Mouse (Mus musculus) lung, postnatal 0 days (tissue): ENCODE measurements around the gene Hsdl2. TPM values are rescaled to one million over a fixed set of nuclear protein-coding genes. Genes with fewer than 3 reads are reported as not detected.

Experiments
- ATAC-seq: fragments of 200-750 bp; cut with Nextera tagmentation; 2 replicates; pipeline ENCODE4 v1.8.0; 2017; ENCODE audit warnings: moderate library complexity
- DNase-seq: peaks from one replicate; pipeline ENCODE4 v3.0.0-alpha.2; 2016; ENCODE audit warnings: low spot score
- H3K27ac ChIP-seq: fragments of 300-500 bp; sonication (generic); 2 replicates; pipeline ENCODE4 v1.5.1; 2014; ENCODE audit warnings: antibody characterized with exemption, mild to moderate bottlenecking, low read length, mixed read lengths
- H3K27me3 ChIP-seq: fragments of 300-500 bp; sonication (generic); replicated peaks from 2 replicates; pipeline ENCODE4 v1.6.1; 2014; ENCODE audit warnings: low read length, mixed read lengths; ENCODE audit not compliant: insufficient read depth
- H3K36me3 ChIP-seq: fragments of 300-500 bp; sonication (generic); 2 replicates; pipeline ENCODE4 v1.6.1; 2014; ENCODE audit warnings: low read length, mixed read lengths; ENCODE audit not compliant: insufficient read depth
- H3K4me1 ChIP-seq: fragments of 300-500 bp; sonication (generic); 2 replicates; pipeline ENCODE4 v1.6.1; 2014; ENCODE audit warnings: antibody characterized with exemption, low read depth, low read length, mixed read lengths; ENCODE audit not compliant: insufficient read depth
- H3K4me2 ChIP-seq: fragments of 300-500 bp; sonication (generic); replicated peaks from 2 replicates; pipeline ENCODE4 v1.6.1; 2014; ENCODE audit warnings: low read depth, mild to moderate bottlenecking, low read length, moderate library complexity, mixed read lengths
- H3K4me3 ChIP-seq: fragments of 300-500 bp; sonication (generic); 2 replicates; pipeline ENCODE4 v1.5.1; 2014; ENCODE audit warnings: low read depth, low read length
- H3K9ac ChIP-seq: fragments of 300-500 bp; sonication (generic); replicated peaks from 2 replicates; pipeline ENCODE4 v1.6.1; 2014; ENCODE audit warnings: low read depth, mild to moderate bottlenecking
- H3K9me3 ChIP-seq: fragments of 300-500 bp; sonication (generic); 2 replicates; pipeline ENCODE4 v1.6.1; 2016; ENCODE audit warnings: low read length, mixed read lengths
- CTCF ChIP-seq: IDR thresholded peaks from 2 replicates; pipeline ENCODE4 v1.5.1; 2016; ENCODE audit warnings: antibody characterized with exemption, mild to moderate bottlenecking
- EP300 ChIP-seq: IDR thresholded peaks from 2 replicates; pipeline ENCODE4 v1.6.1; 2016; ENCODE audit warnings: antibody characterized with exemption, mild to moderate bottlenecking, control low read depth
- WGBS: fragments of 180-500 bp; shearing (Covaris S2); extraction: QIAGEN DNeasy Blood & Tissue Kit; methylation state at CpG from one replicate; pipeline ENCODE4 v1.1.7; 2014; 5-methylcytosine and 5-hydroxymethylcytosine counted together
- polyA plus RNA-seq: library from polyadenylated mRNA; unstranded; fragments of >200 nt; fragmentation: Nextera tagmentation; extraction: Ambion mirVana; gene quantifications from 2 replicates; pipeline ENCODE4 v1.2.1, GENCODE M21; 2015

The Hsdl2 gene
- polyA plus RNA-seq, 1 experiment from 2014 or later = 21.7 TPM

GRCm38 (mm10) chr4:59630122-59630521, 48.8 kb downstream of the Hsdl2 start:
- Histone ChIP-seq H3K4me2 (no peak overlapping the region), H3K27me3 (no peaks in the 10 kb centered on the region), H3K4me1 (no peaks in the 10 kb centered on the region; the same call in 1 of the 2 replicates), H3K27ac (no peak overlapping the region), H3K9me3 (no peaks in the 10 kb centered on the region), H3K9ac (no peak overlapping the region), H3K4me3 (no peak overlapping the region), H3K36me3 (no peaks in the 10 kb centered on the region)
- no peak for ATAC-seq
- TF ChIP-seq CTCF (no peak), EP300 (no peak)
- no peak for DNase-seq
- 67% methylated on average over 9 of the region's 9 CpGs for WGBS

DNA sequence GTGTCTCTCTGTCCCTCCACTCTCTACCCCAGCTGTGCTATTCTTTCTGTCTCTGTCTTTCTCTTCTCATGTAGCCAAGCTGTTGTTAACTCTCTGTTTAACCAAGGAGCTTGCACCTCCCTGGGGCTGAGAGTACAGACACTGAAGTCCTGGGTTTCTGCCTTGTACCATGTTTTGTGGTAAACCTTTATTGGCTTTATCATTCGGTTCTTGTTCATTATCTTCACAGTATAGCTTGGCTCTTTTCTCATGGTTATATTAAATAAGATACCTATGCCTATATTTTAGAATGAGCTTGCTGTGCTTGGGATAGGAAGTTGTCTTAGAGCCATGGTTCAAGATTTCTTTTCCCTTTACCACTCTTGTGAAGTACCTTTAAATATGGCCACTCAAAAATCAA, 53.2 kb downstream of the Hsdl2 start:
- DNase-seq (no peak), ATAC-seq (no peak)
- TF ChIP-seq EP300 (no peak), CTCF (no peak)
- Histone ChIP-seq H3K9ac (no peak overlapping the region), H3K27ac (no peak overlapping the region), H3K4me2 (no peak overlapping the region), H3K9me3 (no peaks in the 10 kb centered on the region), H3K36me3 (no peaks in the 10 kb centered on the region), H3K4me3 (no peak overlapping the region), H3K27me3 (no peaks in the 10 kb centered on the region), H3K4me1 (no peaks in the 10 kb centered on the region; the same call in 1 of the 2 replicates)
- WGBS = 82% methylated on average over 1 of the region's 1 CpGs

DNA sequence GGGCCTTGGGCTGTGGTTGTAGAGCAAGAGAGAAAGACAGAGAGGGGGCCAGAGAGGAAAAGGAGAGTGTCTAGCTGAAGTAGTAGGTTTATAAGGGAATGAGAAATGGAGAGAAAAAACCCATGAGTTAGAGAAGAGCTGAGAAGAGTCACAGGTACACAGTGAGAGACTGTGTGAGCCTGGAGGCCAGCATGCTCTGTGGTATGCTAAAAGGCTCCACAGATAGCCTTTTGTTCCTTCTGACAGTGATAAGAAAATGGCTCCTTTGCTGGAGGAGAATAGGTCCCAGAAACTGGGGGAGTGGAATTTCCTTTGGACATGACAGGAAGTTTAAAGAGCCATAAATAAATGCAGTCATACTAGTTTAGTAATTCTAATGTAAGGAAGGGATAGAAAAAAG, 57.8 kb downstream of the Hsdl2 start:
- Histone ChIP-seq H3K4me2 (no peak overlapping the region), H3K36me3 (no peaks in the 10 kb centered on the region), H3K9ac (no peak overlapping the region), H3K4me1 (no peaks in the 10 kb centered on the region; the same call in 1 of the 2 replicates), H3K27ac (no peak overlapping the region), H3K9me3 (no peaks in the 10 kb centered on the region), H3K27me3 (no peaks in the 10 kb centered on the region), H3K4me3 (no peak overlapping the region)
- DNase-seq (no peak), ATAC-seq (no peak)
- TF ChIP-seq CTCF (no peak), EP300 (no peak)

- no peak overlapping the region for H3K4me2 ChIP-seq
- no peak overlapping the region for H3K4me3 ChIP-seq
- H3K9ac ChIP-seq = no peak overlapping the region
- 0 out of 2 replicates have a peak overlapping the region, but pooled peaks have one; percentile 20 for H3K27ac ChIP-seq
- peak; percentile 52 for DNase-seq
- no peaks in the 10 kb centered on the region for H3K9me3 ChIP-seq
- ATAC-seq = peak; percentile 64
- no peaks in the 10 kb centered on the region for H3K36me3 ChIP-seq
- TF ChIP-seq EP300 = peak; percentile 20; the same call in 1 of the 2 replicates
- TF ChIP-seq CTCF = no peak
- no peaks in the 10 kb centered on the region; the same call in 1 of the 2 replicates for H3K4me1 ChIP-seq
- WGBS = 64% methylated on average over 2 of the region's 2 CpGs
- no peaks in the 10 kb centered on the region for H3K27me3 ChIP-seq
Observed at GRCm38 (mm10) chr4:59640720-59641119, 59.4 kb downstream of the Hsdl2 start.

DNA sequence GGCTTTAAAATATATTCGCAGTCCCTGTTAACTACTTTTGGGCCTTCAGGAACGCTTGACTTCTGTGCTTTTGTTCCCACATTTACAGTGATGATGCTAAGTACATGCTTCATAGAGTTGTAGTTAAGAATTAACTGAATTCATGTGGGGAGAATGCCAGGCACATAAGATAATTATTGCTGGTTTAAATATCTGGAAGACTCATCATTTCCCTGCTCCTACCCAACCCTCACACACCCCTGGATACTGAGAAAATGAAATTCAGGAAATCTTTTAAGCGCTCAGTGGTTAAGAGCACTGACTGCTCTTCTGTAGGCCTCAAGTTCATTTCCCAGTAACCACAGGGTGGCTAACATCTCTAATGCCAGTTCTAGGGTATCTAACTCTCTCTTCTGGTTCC, 60.7 kb downstream of the Hsdl2 start:
- ATAC-seq (no peak), DNase-seq (no peak)
- H3K9me3 ChIP-seq = no peaks in the 10 kb centered on the region
- H3K4me1 ChIP-seq = no peaks in the 10 kb centered on the region; the same call in 1 of the 2 replicates
- H3K4me3 ChIP-seq = no peak overlapping the region
- no peaks in the 10 kb centered on the region for H3K27me3 ChIP-seq
- no peak overlapping the region for H3K9ac ChIP-seq
- no peaks in the 10 kb centered on the region for H3K36me3 ChIP-seq
- no peak overlapping the region for H3K27ac ChIP-seq
- WGBS = 81% methylated on average over 3 of the region's 3 CpGs
- H3K4me2 ChIP-seq = no peak overlapping the region
- TF ChIP-seq EP300 (no peak), CTCF (no peak)

- TF ChIP-seq EP300 = no peak
- no peak for TF ChIP-seq CTCF
Observed at GRCm38 (mm10) chr4:59642657-59643056, 61.3 kb downstream of the Hsdl2 start.

GRCm38 (mm10) chr4:59644431-59644830, 63.1 kb downstream of the Hsdl2 start:
- Histone ChIP-seq H3K9ac (no peak overlapping the region), H3K4me1 (peaks cover 3% of the 10 kb centered on the region; the same call in 1 of the 2 replicates), H3K27me3 (no peaks in the 10 kb centered on the region), H3K4me3 (no peak overlapping the region), H3K9me3 (no peaks in the 10 kb centered on the region), H3K4me2 (no peak overlapping the region), H3K36me3 (no peaks in the 10 kb centered on the region), H3K27ac (no peak overlapping the region)
- no peak for ATAC-seq
- TF ChIP-seq CTCF = no peak
- TF ChIP-seq EP300 = no peak
- 79% methylated on average over 3 of the region's 3 CpGs for WGBS
- no peak for DNase-seq

More at GRCm38 (mm10) chr4:59642657-59643056, 61.3 kb downstream of the Hsdl2 start:
- Histone ChIP-seq H3K27ac (no peak overlapping the region), H3K4me3 (no peak overlapping the region), H3K9me3 (no peaks in the 10 kb centered on the region), H3K4me2 (no peak overlapping the region), H3K4me1 (no peaks in the 10 kb centered on the region; the same call in 1 of the 2 replicates), H3K36me3 (no peaks in the 10 kb centered on the region), H3K27me3 (no peaks in the 10 kb centered on the region), H3K9ac (no peak overlapping the region)
- 80% methylated on average over 2 of the region's 2 CpGs for WGBS
- DNase-seq (no peak), ATAC-seq (no peak)
